Mouse (Mus musculus) kidney, postnatal 4 days (tissue): ENCODE measurements around the gene Myo16.

ENCODE experiments used
- DNase-seq, 2 experiments: peaks; one replicate each; pipeline ENCODE4 v3.0.0; 2021; ENCODE audit warnings: mixed read lengths in 2 of 2

Gene Myo16

DNA sequence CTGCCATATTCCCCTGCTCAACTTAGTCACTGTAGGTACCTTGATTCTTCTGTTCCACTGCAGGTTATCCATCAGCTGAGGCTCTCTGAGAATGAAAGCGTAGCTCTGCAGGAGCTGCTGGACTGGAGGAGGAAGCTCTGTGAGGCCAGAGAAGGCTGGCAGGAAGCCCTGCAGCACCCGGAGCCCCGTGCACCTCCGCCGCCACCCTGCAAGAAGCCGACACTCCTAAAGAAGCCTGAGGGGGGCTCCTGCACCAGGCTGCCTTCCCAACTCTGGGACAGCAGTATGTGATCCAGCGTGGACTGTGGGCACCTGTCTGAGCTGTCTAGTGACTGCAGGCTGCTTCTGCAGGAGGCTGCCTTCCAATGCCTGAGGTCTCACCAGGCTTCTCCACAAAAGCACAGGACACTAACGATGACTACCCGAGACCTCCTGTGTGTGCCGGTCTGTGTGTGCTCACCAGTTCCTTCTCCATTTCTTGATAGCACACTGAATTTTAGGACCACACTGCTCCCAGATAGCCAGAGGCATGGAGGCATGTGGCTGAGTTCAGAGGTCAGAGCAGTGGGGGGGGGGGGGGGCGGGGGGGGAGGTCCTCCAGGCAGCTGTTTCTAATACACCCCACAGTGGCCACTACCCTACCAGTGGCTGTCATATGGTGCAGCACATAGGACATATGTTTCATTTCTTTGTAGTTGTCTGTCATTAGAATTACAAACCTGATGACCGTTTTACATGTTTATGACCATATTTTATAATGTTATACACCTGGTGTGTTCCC, 479.8 kb downstream of the Myo16 start:
- peak in 1 of 2 experiments; percentile 23 for DNase-seq

DNA sequence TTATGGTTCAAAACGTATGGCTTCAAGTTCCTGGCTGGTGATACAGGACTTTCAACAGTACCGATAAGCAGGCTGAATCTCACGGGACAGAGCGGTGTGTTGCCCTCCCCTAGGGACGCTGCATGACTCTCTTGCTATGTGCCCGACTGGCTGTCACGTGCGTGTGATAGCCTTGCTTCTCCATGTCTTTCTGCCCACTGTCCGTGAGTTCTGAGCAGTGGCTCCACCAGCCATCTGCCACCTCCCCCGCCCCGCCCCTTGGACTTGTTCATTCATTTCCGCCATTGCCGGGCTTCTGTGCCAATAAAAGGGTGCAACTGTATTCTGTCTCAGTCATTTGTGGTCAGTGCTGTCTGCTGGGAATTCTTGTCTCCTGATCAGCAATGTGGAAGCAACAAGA, 480.7 kb downstream of the Myo16 start:
- no peak for DNase-seq

DNA sequence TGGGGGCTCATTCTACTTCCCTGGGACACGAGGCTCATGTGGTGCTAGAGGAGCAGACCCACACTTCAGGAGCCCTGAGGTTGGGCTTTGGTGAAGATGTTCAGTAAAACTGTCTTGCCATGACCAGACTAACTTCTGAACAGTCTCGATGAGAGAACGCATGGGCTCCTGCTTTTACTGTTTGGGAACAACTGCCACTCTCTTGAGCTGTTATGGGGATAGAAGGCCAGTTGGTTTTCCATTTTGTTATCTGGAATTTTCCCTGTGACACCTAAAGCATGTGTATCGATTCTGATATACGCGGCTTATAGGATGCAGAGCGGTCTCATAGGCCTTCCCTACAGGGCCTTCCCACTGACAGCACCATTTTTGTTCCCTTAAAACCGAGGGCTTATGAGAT, 485.2 kb downstream of the Myo16 start:
- DNase-seq: no peak

DNA sequence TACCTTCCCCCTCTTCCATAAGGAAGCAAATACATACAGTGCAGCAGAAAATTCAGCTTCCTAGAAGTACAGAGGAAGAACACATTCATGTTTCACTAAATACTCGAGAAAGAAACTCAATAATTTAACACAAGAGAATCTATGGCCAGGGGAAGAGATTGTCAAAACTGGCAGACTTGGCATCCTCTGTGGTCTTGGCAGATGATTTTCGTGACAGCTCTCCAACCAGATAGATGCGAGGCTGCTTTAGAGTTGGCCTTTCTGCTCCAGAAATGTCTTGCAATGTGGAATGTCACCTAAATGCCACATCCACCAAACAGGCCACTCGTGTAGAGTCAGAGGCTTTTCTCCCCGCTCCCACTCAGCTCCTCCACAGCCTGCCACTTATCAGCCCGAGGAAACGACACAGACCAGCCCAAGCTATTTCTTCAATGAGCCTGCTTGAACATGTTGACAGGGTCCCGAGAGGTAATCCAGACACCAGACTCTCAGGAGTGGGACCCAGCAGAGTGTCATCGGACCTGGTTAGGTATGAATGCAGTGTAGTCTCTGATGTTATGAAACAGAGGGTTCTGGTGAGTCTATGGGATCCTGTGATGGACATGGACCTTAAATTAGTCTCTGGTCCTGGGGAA, 486.6 kb downstream of the Myo16 start:
- no peak for DNase-seq

DNA sequence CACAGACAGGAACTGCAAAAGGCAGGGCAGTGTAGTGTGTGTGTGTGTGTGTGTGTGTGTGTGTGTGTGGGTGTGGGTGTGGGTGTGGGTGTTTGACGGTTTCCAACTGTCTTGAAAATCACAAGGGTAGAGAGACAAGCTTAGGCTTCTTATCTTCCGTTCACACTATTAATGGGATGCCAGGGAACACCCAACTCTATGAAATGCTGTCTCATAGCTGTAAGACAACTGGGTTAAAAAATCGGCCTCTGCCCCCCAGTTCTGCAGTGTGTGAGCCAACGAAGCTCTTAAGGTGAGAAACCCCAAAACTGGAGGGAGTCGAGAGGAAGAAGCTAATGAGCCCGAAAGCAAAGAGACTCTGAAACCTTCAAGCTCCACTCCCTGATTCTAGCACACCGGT, 487.1 kb downstream of the Myo16 start:
- DNase-seq: no peak

DNA sequence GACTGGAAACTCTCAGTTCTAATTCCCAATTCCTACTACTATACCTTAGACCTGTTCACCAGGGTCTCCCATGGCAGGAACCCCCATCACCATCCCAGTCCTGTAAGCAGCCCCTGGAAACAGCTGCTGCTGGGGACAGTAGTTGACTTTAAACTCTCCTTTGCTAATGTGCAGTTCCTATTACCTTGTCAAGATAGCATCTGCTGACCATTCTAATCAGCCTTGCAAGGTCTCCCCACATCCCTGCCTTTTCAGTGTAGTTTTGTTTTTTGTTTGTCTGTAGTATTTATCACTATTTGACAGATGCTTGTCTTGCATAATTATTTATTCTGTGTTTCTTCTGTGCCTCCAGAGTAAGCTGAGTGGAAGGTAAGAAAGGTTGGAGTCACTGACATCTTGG, 487.6 kb downstream of the Myo16 start:
- DNase-seq: no peak

DNA sequence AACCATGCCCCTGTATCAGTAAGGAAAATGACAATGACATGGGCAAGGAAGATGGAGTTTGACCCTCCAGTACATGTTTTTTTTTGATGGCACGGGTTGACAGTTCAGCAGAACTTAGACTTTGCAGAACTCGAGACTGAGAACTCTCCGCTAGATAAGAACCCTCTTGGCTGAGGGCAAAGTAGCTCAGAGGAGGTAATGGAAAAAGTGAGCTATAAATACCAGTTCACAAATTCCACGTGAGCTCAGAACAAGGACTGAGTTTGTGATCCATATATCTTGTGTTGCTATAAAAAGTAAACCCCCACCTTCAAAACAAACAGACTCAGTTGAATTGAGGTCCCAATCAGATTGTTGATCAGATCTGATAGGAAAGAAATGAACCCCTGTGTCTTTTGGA, 489.5 kb downstream of the Myo16 start:
- no peak for DNase-seq

DNA sequence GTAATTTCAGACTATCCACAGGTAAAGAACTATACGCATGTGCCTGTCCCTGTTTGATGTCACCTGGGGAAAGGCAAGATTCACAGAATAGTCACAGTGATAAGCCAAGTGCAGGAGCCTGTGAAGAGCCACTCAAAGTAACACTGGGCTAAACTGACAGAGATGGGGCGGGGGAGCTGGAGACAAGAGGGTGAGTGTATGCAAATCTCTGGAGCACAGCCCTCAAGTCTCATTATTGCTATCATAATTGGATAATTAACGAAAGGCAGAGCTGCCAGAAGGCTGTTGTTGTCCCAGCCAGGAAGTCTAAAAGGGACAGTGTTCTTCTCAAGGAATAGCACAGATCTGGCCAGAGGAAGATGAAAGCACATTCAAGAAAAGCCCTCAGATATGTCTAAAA, 490.8 kb downstream of the Myo16 start:
- DNase-seq: no peak

DNA sequence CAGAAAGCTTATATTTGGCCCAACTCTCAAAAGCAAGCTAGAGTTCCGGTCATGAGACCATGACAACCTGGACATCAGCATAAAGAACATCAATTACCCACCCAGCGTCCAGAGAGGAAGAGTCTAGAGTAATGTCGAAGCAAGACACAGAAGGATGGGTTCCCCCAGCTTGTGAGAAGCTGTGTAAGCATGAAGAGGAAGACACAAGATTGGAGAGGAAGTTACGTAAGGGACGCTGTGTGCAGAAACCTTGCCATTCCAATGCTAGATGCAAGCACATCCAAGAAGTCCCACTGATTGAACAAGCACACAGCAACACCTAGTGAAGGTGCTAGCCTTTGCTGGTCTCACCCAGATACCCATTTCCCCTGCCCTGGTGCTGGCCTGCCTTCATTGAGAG, 492.0 kb downstream of the Myo16 start:
- DNase-seq: no peak

DNA sequence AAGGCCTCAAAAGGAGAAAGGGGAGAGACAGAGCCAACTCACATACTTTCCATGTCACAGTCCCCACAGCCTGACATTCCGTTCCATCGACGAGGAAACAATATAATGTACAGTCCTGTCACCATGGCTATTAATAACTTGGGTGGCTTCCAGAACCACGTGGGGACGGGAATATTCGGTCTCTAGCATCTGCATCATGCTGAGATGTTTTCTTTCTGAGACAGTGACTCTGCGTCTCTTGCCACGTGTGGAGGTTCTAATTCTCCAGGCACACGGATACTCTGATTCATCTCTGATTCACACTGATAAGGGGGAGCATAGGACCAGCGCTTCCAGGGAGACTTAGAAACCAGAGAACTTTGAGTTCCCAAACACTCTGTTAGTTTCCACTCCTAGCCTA, 492.8 kb downstream of the Myo16 start:
- no peak for DNase-seq

DNA sequence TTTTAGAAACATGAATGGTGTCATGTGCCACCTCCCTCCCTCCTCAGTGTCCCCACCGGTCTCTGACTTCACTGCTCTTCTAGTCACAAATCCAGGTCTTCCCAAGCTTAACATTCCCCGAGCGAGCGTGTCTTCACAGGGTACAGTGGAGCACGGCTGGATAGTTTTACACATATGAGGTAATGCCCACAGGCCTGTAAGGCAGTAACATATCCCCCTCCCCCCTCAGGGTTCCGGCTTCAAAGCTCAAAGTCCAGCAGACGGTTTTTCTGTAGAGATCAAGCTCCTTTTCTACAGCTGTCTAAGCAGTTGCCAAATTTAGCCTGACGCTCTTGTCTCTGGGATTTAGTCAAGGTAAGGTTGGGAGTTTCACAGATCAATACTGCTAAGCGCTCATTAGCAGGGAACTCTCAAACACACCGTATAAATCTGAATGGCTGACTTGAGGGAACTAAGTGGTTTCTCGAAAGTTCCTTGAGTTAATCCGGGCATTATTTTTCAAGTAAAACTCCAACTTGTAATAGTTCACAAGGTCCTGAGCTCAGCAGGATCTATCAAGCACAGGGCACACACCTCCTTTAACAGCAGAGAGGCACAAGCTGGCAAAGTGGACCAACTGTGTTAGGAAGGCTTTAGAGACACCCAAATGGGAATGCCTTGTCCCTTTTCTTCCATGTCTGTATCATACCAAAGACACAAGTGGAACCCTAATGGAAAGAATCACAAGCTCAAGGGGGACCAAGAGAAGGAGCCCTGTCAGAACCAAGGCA, 498.0 kb downstream of the Myo16 start:
- DNase-seq: peak; percentile 49 to 71

DNA sequence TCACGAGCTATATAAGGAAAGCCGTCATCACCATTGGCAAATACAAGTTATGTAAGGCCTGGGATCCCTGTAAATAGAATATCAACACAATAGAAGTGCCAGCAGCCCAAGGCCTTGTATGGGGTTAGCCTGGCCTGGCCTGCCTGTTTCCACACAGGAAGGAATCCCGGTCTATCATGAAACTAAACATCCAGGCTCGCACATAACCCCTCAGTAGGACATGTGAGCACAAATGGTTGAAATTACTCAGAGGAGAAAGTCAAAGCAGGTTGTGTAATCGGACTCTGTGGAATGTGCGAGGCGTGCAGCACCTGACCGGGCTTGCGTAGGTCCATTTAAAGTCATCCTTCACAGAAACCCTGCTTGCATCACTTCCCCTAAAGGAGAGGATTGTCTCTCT, 499.6 kb downstream of the Myo16 start:
- DNase-seq: peak in 1 of 2 experiments; percentile 26

DNA sequence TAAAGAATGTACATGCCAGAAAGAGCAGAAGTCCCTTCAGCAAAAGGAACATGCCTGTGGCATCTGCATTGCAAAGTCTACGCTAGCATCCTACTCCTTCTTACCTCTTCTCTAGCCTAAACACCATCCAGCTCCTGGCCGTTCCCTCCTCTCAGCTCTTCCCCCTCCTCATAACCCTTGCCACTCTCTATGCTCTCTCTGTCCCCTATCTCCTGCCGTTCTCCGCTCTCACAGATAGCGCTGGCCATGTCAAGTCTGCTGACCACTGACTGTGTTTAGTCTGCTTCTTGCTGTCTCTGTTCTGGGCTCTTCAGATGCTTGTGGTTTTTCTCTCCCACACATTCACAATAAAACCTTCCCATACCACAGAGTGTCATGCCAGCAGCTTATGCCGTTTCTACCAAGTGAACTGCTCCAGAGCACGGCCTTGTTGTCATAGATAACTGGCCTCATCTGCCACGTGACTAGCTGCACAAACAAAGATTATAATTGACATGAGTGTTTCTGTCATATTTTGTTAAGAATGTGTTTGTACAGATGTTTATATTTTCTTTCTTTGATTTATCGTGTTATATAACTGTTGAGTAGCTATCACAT, 501.3 kb downstream of the Myo16 start:
- DNase-seq: no peak

DNA sequence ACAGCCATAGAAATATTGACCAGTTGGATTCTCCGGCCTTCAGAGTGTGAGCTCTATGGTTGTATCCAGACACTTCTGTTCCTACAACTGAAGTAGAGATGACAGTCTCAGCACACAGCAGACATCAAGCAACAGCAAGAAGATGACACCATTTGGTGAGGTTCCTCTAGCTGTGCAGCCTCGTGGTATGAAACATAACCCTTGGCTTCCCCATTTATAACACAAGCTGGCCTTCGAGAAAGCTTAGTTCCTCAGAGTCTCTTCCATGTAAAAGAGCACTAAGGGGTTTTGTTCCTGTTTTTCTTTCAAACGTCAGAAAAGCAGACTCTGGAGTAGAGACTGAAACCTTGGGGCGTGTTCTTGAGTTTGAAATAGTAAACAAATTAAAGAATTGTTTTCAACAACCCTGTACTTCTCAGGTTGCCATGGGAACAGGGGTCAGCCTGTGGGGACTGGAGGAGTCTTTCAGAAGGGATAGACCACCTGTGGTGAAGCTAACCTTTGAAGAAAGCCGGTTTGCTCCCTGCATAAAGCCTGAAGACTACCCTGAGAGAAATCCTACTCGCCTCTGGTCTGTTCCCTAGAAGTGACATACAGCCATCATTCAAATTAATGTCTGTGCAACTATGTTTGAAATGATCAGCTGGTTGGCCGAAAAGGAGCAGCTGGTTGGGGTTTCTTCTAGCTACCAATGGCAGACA, 510.2 kb downstream of the Myo16 start:
- DNase-seq: no peak

DNA sequence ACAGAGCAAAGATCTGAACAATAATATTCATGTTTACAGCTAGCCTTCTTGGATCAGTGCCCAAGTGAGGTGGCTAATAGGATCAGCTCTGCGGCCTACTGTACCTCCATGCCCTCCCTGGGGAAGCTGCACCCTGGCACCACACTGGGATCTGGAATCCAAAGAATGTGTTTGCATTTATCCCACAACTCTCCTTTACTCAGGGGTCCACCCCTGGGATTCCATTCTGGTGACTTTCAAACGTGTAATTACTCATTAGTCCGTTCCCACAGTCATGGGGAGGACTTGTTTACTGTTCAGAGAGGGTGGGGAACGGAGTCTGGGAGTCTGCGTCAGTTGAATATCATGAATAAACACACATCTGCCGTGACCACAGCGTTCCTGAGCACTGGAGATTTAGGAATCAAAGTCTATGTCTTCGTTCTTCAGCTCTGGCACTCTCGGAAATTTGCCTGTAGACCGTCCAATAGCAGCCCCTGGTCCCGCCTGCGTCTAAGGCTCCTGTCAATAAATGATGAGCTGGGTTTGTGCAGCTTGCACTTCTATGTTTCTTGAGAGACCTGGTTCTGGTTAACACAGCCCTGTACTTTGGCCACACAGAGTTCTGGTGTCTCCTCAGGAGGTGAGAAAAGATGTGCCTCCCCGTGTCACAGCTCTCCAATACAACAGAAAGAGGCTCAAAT, 511.3 kb downstream of the Myo16 start:
- peak; percentile 36 to 61 for DNase-seq

DNA sequence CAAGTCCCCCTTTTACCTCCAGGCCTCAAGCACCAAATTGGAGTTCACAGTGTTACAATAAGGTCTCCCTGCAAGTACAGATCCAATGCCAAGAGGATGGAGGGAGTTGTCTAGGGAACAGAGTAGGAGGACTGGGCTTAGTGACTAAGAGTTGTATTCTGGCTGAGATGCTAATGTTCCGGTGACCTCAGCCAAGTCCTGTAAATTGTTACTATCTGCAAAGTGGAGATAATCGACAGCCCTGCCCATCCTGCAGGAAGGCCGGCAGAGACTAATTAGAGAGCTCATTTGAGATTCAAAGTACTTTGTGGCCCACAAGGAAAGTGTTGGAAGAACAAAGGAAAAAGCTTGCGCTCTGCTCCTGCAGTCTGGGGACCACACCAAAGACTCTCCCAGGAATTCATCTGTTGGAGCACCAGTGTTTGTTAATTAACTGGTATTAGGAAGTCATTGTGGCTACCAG, 512.1 kb downstream of the Myo16 start:
- no peak for DNase-seq

DNA sequence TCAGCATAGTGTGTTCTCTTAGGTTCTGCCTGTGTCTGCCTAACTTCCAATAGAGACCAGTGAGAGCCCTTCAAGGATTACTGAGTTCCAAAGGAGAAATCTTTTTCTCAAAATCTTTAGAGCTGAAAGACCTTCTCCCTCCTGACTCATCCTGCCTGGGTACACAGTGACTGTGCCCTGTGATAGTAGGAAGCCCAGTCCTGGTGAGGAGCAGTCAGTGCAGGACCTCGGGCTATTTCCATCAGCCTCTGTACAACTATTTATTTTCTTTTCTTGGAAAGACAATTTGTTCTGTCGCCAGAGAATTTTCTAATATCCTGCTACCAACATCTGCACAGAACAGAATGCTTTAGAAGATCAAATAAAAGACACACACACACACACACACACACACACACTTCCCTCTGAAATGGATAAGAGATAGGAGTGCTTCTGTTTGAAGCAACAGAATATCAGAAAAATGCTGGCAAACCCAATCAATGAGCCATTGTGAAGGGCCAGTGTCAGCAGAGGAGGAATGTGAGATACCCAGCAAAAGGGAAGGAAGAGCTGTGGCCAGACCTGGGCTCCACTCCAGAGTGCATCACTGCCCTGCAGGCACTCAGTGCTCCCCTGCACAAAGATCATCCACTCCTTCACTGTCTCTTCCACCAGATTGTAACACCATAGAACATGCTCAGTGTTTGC, 518.3 kb downstream of the Myo16 start:
- no peak for DNase-seq

DNA sequence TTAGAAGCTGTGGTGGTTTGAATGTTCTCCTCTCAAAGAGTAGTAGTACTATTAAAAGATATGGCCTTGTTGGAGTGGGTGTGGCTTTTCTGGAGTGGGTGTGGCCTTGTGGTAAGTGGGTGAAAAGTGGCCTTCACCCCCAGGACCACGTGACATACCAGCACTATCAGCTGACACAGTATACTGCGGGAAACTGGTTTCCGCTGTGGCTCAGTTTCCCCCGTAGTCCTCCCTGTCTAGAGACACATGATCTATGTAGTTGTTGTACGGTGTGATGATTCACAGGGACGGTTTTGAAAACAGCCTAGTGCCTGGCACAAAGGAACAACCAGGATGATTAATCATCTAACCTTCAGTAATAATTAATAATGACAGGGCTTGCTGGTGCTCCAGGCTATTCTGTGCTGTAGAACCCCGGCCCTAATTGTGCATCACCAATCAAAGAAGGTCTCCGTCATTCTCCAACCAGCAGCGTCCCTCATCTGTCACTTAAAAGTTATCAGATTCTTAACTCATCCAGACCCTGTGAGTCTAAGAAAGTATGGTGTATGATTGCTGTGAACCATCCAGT, 524.2 kb downstream of the Myo16 start:
- DNase-seq: no peak

DNA sequence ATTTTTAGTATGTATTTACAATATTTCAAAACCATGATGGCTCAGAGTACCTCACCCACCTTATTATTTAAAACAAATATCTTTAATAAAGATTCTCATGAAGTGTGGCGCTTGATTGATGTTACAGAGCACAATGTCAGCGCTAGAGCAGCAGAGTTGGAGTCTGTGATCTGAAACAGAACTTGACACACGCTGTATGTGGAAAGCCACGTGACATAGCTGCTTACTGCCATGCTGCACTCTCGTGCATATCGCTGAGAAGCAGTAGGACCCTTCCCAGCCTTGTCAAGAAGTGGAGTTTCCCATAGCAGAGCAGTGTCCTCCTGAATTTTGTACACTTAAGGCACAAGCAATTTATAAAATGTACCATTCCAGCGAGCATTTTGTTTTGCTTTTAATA, 528.2 kb downstream of the Myo16 start:
- DNase-seq: no peak

DNA sequence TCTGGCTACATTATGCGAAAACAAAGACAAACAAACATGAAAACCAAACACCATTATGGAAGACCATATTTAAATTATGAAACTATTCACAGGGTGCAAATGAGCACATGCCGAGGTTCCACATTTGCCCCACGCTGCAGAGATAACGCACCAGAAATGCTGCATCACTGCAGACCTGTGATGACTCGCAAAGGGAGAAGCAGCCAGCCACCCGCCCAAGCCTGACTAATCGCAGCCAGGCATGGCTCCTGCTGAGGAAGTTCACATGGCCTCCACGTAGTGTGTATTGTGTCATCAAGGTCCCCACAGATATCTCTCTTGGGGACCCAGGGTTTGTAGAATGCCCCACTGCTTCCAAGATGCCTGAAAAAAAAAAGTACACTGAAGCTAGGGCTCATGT, 529.4 kb downstream of the Myo16 start:
- no peak for DNase-seq
